Mouse (Mus musculus) lung, embryonic 16.5 days (tissue): ENCODE results near the gene Nucks1. TPM values are rescaled to one million over a fixed set of nuclear protein-coding genes. Genes with fewer than 3 reads are reported as not detected.
A peak's percentile ranks its signal among the peaks of the same experiment; 100 is the strongest.

Source experiments
- ATAC-seq: fragments of 200-750 bp; cut with Nextera tagmentation; 2 replicates; pipeline ENCODE4 v1.8.0; 2017; ENCODE audit warnings: low read depth, mild to moderate bottlenecking, moderate library complexity
- H3K27ac ChIP-seq: fragments of 300-500 bp; sonication (generic); 2 replicates; pipeline ENCODE4 v1.5.1; 2014; ENCODE audit warnings: mild to moderate bottlenecking, control low read depth, low read length
- H3K27me3 ChIP-seq: fragments of 300-500 bp; sonication (generic); 2 replicates; pipeline ENCODE4 v1.6.1; 2014; ENCODE audit warnings: low read depth, low read length, mixed read lengths; ENCODE audit not compliant: control insufficient read depth, insufficient read depth
- H3K36me3 ChIP-seq: fragments of 300-500 bp; sonication (generic); 2 replicates; pipeline ENCODE4 v1.6.1; 2014; ENCODE audit warnings: low read length; ENCODE audit not compliant: control insufficient read depth, insufficient read depth
- H3K4me1 ChIP-seq: fragments of 300-500 bp; sonication (generic); replicated peaks from 2 replicates; pipeline ENCODE4 v1.6.1; 2014; ENCODE audit warnings: low read length, mixed read lengths; ENCODE audit not compliant: control insufficient read depth, insufficient read depth
- H3K4me2 ChIP-seq: fragments of 300-500 bp; sonication (generic); 2 replicates; pipeline ENCODE4 v1.6.1; 2014; ENCODE audit warnings: low read depth, low read length, control low read depth
- H3K4me3 ChIP-seq: fragments of 300-500 bp; sonication (generic); 2 replicates; pipeline ENCODE4 v1.5.1; 2014; ENCODE audit warnings: mild to moderate bottlenecking, low read length, control low read depth
- H3K9ac ChIP-seq: fragments of 300-500 bp; sonication (generic); 2 replicates; pipeline ENCODE4 v1.6.1; 2014; ENCODE audit warnings: low read length, control low read depth
- H3K9me3 ChIP-seq: fragments of 300-500 bp; sonication (generic); 2 replicates; pipeline ENCODE4 v1.6.1; 2016; ENCODE audit warnings: low read length; ENCODE audit not compliant: control insufficient read depth
- WGBS: fragments of 180-500 bp; shearing (Covaris S2); extraction: QIAGEN DNeasy Blood & Tissue Kit; methylation state at CpG from one replicate; pipeline ENCODE4 v1.1.7; 2014; 5-methylcytosine and 5-hydroxymethylcytosine counted together
- polyA plus RNA-seq: library from polyadenylated mRNA; unstranded; fragments of >200 nt; fragmentation: Nextera tagmentation; extraction: Ambion mirVana; gene quantifications from 2 replicates; pipeline ENCODE4 v1.2.1, GENCODE M21; 2015

Gene Nucks1
- 70.5 and 82.9 TPM in 2 replicates for polyA plus RNA-seq

DNA sequence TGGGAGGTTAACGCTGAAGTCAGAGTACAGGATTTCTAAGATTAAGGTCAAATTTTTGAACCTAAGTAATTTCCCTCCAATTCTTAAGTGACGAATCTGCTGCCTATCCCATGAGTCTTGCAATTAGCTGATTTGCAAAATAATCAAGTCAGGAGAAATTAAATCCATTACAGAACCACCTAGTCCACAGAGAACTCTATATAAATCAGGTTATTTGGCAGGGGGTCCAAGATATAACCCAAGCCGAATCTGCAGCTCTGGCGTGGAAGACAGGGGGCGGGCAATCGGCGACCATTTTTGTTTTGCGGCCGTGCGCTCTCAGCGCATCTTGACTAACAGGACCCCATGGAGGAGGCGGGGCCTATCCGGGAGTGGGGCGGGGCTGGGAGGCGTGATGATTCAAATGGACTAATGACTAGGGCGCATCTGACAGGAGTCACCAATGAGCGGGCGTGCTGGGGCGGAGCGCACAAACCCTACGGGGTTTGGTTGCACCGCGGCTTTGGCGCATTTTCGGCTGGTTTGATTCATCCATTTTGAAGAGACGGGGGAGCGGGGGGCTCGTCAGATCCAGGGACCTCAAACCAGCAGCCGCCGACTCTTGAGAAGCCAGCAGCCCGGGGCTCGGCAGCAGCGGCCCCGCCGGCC, at the start of gene Nucks1:
Gene Nucks1, plus strand, starts transcription at position 534 of the 648 bp plus-strand sequence.
- Histone ChIP-seq H3K27me3 (peaks cover 3% of the 10 kb centered on the region; the same call in 1 of the 2 replicates), H3K4me1 (peaks cover 9% of the 10 kb centered on the region), H3K27ac (peak within 1 kb of the TSS; percentile 93), H3K9ac (peak within 1 kb of the TSS; percentile 99), H3K4me3 (peak within 1 kb of the TSS; percentile 90), H3K9me3 (no peaks in the 10 kb centered on the region), H3K4me2 (peak within 1 kb of the TSS; percentile 51), H3K36me3 (no peaks in the 10 kb centered on the region)
- WGBS: under 1% methylated on average over 32 of the region's 35 CpGs
- ATAC-seq: peak; percentile 99

DNA sequence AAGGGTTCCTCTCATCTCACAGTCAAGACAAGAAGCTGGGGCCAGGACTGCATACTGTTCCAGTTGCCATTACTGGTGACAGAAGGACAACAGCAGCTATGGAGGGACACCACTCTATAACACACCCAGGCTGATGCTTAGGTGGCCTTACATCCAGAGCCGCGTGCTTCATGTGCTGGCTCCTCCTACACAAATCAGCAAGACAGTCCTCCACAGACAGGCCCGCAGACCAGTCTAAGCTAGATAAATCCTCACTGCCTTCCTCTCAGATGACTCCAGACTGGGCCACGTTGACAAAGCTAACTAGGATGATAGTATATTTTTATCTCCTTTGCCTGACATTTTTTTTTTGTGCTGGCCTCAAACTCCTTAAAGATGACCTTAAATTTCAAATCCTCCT, 48.5 kb upstream of the Nucks1 start:
- Histone ChIP-seq H3K9me3 (no peaks in the 10 kb centered on the region), H3K9ac (no peak overlapping the region), H3K4me1 (no peaks in the 10 kb centered on the region), H3K4me2 (no peak overlapping the region), H3K36me3 (no peaks in the 10 kb centered on the region), H3K4me3 (no peak overlapping the region), H3K27ac (no peak overlapping the region), H3K27me3 (no peaks in the 10 kb centered on the region)
- ATAC-seq: no peak
- WGBS: 75% methylated on average over 4 of the region's 4 CpGs

DNA sequence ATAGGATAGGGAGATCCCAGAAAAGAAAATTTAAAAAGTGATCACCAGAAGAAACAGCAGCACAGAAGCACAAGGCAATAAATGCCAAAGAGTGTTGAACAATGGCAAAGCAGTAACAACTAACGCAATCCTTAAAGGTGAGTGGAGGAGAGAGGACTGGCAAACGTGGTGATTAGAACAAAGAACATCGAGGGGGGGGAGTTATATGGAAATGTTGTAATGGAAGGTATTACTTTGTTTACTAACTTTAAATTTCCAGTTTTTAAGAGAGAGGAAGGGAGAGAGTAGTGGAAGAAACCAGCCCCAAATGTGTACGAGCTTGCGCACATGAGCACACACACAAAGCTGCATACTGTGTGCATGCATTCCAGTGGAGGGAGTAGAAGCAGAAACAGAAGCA, 44.7 kb upstream of the Nucks1 start:
- Histone ChIP-seq H3K27ac (no peak overlapping the region), H3K4me1 (peaks cover 3% of the 10 kb centered on the region), H3K9me3 (no peaks in the 10 kb centered on the region), H3K36me3 (no peaks in the 10 kb centered on the region; the same call in 1 of the 2 replicates), H3K9ac (no peak overlapping the region), H3K27me3 (no peaks in the 10 kb centered on the region), H3K4me3 (no peak overlapping the region), H3K4me2 (no peak overlapping the region)
- 79% methylated on average over 5 of the region's 5 CpGs for WGBS
- no peak for ATAC-seq

DNA sequence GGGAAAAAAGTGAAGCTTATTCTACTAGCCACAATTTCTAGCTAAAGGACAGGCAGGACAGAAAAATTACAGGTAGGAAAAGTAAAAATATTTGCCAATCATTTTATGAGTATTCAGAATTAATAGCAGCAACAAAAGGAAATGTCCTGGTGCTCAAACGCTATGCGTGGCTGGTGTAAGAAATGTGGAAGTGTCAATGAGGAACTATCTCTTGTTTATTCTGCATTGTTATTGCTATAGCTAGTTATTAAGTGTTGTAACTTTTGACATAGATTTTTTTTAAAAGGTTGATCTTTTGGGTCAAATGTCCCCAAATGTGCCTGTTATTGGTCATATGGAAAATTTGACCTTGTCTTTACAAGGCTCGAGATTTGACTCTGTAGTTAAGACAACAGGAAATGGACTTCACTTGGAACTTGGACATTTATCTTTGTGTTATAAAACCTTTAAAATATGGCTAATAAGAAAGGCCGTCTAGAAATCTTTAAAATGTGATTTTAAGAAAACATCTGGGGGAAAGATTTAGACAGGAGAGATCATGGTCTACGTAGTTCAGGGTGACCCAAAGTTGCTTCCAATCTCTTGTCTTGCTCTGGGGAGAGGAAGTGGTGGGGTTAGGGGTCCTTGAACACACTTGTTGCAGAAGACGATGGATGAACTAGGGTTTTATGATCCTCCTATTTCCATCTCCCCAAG, 43.9 kb upstream of the Nucks1 start:
- H3K4me3 ChIP-seq: peak overlapping the region; percentile 73; the same call in 1 of the 2 replicates
- no peak for ATAC-seq
- no peaks in the 10 kb centered on the region for H3K9me3 ChIP-seq
- WGBS: 69% methylated on average over 6 of the region's 6 CpGs
- no peaks in the 10 kb centered on the region; the same call in 1 of the 2 replicates for H3K36me3 ChIP-seq
- peaks cover 3% of the 10 kb centered on the region for H3K4me1 ChIP-seq
- no peak overlapping the region for H3K9ac ChIP-seq
- 0 out of 2 replicates have a peak overlapping the region, but pooled peaks have one; percentile 24 for H3K4me2 ChIP-seq
- H3K27ac ChIP-seq: no peak overlapping the region
- H3K27me3 ChIP-seq: no peaks in the 10 kb centered on the region

DNA sequence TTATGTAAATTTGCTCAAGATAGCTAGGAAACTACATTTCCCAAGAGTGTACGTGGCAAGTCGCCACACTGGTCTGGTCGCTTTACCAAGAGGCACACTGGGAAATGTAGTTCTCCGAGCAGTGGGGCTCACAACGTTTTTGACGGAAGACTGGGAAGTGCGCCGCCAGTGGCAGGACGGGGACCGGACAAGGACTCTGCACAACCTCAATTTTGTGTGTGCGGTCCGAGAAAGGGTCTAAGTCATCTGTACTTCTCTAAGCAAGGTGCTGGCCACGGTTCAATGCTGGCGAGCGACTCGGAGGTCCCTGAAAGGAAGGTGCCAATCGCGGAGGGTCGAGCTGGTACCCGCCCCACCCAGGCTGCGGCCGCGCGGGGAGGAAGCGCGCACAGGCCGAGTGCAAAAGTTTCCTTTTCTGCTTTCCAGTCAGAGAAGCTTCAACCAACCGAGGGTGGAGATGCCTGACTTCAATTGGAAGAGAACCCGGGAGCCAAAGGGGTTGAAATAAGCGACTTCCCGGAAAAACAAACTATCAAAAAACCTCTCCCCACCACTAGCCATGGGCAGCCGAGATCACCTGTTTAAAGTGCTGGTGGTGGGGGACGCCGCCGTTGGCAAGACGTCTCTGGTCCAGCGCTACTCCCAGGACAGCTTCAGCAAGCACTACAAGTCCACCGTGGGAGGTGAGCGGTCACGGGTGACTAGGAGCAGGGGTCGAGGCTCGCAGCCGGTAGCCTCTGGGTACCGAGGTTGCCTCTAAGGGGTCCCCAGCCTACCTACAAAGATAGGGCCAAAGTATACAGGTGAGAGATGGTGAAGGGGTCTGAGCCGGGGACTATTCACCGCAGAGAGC, 43.0 kb upstream of the Nucks1 start, which contains the start of gene Rab29:
Gene Rab29, plus strand, starts transcription at position 132 of the 853 bp plus-strand sequence.
- Histone ChIP-seq H3K9me3 (no peaks in the 10 kb centered on the region), H3K4me1 (peaks cover 3% of the 10 kb centered on the region), H3K4me3 (peak within 1 kb of the TSS; percentile 73), H3K9ac (peak within 1 kb of the TSS; percentile 76), H3K4me2 (peak within 1 kb of the TSS; percentile 66), H3K27me3 (no peaks in the 10 kb centered on the region), H3K27ac (peak within 1 kb of the TSS; percentile 16; the same call in 1 of the 2 replicates), H3K36me3 (no peaks in the 10 kb centered on the region; the same call in 1 of the 2 replicates)
- WGBS: 1% methylated on average over 46 of the region's 46 CpGs
- ATAC-seq: peak; percentile 98

DNA sequence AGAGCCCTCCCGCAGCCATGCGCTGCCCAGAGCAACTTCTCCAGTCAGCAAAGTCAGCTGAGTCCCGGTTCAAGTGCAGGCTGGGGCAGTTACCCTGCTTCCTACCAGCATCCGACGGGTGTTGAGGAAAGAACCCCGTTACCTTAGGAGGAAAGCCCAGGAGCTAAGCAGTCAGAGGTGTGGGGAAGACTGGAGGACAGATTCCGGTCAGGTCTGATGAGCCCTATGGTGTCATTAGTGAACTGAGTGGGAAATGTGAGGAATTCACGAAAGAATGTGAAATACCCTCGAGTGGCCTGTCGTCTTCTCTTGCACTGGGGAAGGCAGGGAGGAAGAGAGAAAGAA, 42.4 kb upstream of the Nucks1 start:
- ATAC-seq: peak; percentile 37
- H3K4me1 ChIP-seq: peaks cover 3% of the 10 kb centered on the region
- WGBS: 11% methylated on average over 10 of the region's 10 CpGs

DNA sequence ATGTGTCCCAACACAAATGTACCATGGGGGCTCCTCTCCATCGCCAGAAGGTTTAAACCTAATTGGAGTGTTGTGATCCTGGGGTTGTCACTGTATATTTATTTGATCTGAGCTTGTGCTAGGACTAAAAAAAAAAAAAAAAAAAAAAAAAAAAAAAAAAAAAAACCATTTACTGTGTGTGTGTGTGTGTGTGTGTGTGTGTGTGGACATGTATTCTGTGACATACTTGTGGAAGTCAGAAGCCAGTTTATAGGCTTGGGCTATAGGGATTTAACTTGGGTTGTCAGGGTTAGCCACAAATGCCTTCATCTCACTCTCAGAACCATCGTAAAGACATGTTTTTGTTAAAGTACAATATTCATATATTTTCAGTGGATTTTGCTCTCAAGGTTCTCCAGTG, 40.8 kb upstream of the Nucks1 start:
- ATAC-seq: no peak
- H3K27me3 ChIP-seq: no peaks in the 10 kb centered on the region
- H3K4me2 ChIP-seq: no peak overlapping the region
- 84% methylated on average over 2 of the region's 2 CpGs for WGBS
- no peaks in the 10 kb centered on the region; the same call in 1 of the 2 replicates for H3K36me3 ChIP-seq
- H3K9me3 ChIP-seq: no peaks in the 10 kb centered on the region
- peaks cover 3% of the 10 kb centered on the region for H3K4me1 ChIP-seq
- no peak overlapping the region for H3K9ac ChIP-seq
- H3K4me3 ChIP-seq: no peak overlapping the region
- no peak overlapping the region for H3K27ac ChIP-seq

More for the DNA sequence above, 42.4 kb upstream of the Nucks1 start:
- H3K27ac ChIP-seq: no peak overlapping the region
- peak overlapping the region; percentile 76 for H3K9ac ChIP-seq
- no peaks in the 10 kb centered on the region for H3K9me3 ChIP-seq
- H3K4me3 ChIP-seq: peak overlapping the region; percentile 73
- H3K4me2 ChIP-seq: peak overlapping the region; percentile 66
- no peaks in the 10 kb centered on the region for H3K27me3 ChIP-seq
- H3K36me3 ChIP-seq: no peaks in the 10 kb centered on the region; the same call in 1 of the 2 replicates

DNA sequence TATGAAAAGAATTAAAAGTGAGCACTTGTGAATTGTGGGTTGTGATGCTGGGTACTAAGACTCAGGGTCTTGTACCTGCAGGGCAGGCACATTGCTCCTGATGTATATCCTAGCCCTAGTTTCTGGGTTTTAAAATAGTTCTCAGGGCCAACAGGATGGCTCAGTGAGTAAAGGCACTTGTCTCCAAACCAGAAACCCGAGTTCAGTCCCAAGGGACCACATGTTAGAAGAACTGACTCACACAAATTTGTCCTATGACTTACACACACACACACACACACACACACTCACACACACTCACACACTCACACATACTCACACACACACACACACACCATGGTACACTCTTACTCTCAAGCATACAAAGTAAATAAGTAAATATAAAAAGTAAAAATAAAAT, 37.5 kb upstream of the Nucks1 start:
- no peak overlapping the region for H3K4me3 ChIP-seq
- H3K4me2 ChIP-seq: no peak overlapping the region
- no peaks in the 10 kb centered on the region; the same call in 1 of the 2 replicates for H3K36me3 ChIP-seq
- peaks cover 2% of the 10 kb centered on the region for H3K4me1 ChIP-seq
- H3K9ac ChIP-seq: no peak overlapping the region
- no peak overlapping the region for H3K27ac ChIP-seq
- ATAC-seq: no peak
- H3K27me3 ChIP-seq: no peaks in the 10 kb centered on the region
- WGBS: 57% methylated on average over 1 of the region's 1 CpGs
- no peaks in the 10 kb centered on the region for H3K9me3 ChIP-seq

DNA sequence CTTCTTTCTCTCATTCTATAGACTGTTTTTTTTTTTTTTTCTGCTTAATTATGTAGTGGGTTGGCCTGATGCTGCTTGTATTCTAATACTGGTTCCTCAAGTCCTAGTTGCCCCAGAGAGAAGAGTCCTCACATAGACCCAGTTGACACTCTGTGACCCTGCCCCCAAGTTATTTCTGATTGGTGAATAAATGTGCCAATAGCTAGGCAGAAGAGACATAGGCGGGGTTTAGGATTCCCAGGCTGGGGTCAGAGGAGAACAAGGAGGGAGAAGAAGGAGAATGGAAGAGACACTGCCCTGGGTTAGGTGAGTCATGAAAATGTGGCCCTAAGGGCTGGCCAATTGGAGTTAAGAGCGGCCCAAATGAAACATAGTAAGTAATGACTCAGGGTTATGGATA, 30.5 kb upstream of the Nucks1 start:
- Histone ChIP-seq H3K9me3 (no peaks in the 10 kb centered on the region), H3K4me1 (no peaks in the 10 kb centered on the region), H3K4me3 (no peak overlapping the region), H3K4me2 (no peak overlapping the region), H3K27ac (no peak overlapping the region), H3K9ac (no peak overlapping the region), H3K27me3 (no peaks in the 10 kb centered on the region), H3K36me3 (no peaks in the 10 kb centered on the region)
- WGBS: 66% methylated on average over 2 of the region's 2 CpGs
- ATAC-seq: no peak
